Mouse (Mus musculus): ENCODE data around the gene Otub2.

DNA sequence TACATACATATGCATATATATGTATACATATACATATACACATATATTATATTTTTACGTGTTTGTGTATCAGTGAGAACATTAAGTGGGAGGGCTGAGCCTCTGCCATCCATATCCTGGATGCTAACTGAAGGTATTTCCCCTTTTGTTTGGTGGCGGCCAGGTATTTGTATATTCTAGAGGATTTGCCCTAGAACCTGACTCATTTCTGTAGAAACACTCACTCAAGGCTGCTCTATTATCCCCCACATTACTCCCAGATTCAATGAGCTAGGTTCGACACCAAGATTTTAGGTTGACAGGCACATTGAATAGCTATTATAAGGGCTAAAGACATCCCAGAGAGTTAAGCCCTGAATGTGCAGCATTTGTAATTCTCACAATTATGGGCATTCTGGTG lies 56.6 kb downstream of the Otub2 start:
- TF ChIP-seq CTCF (IDR thresholded peaks at IDR 0.05; ENCODE audit: low read depth) (no peak), EP300 (IDR thresholded peaks at IDR 0.05; ENCODE audit: low read depth) (no peak)

Data from heart, postnatal 0 days (tissue).